Comparison of ENCODE assay signal across 12 mouse cellular contexts in the genomic region with DNA sequence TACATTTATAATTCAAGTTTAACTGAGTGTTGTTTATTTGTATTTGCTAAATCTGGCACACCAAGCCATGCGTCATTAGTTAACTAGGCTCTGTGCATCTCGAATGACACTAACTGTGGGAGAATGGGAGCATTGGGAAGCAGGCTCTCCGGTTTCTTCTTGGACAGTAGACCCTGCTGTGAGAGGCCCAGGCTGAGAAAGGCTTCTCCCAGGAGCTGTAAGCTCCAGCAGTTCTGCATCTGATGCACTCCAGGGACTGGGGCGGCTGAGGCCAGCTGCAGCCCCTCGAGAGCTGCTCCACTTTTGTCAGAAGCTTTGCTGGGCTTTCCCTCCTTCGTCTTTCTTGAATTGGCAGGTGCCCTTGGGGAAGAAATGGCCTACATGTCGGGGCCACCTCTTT. TPM values are rescaled to one million over a fixed set of nuclear protein-coding genes. Genes with fewer than 3 reads are reported as not detected.
DNase-seq lines count a peak whose midpoint lies in the region; ATAC-seq and TF ChIP-seq lines count a peak whose summit lies in the region.
"Had no signal": no experiment of that assay in that cellular context is flagged by ENCODE, and none has a peak within 500 bp of the region (broad histone marks: within the 10 kb centered on the region; RNA-seq: fewer than 3 reads in every experiment).

No protein-coding gene starts in this region.

- no peaks in the 10 kb centered on the region for H3K36me3 ChIP-seq in hindbrain, embryonic 13.5 days
- H3K36me3 ChIP-seq in hindbrain, embryonic 10.5 days = no peaks in the 10 kb centered on the region
- H3K36me3 ChIP-seq in midbrain, embryonic 15.5 days (replicated peaks) = no peaks in the 10 kb centered on the region
- no peaks in the 10 kb centered on the region for H3K36me3 ChIP-seq in midbrain, embryonic 11.5 days (ENCODE audit: control insufficient read depth, insufficient read depth, low read length)
- no peaks in the 10 kb centered on the region for H3K36me3 ChIP-seq in stomach, postnatal 0 days (ENCODE audit: control insufficient read depth, insufficient read depth, low read length)
- H3K36me3 ChIP-seq: liver, embryonic 12.5 days had no signal

- H3K9ac ChIP-seq in hindbrain, embryonic 13.5 days = no peak overlapping the region
- H3K9ac ChIP-seq in midbrain, embryonic 15.5 days = no peak overlapping the region
- no peak overlapping the region for H3K9ac ChIP-seq in midbrain, embryonic 11.5 days (ENCODE audit: low read length)
- no peak overlapping the region for H3K9ac ChIP-seq in stomach, postnatal 0 days (ENCODE audit: low read length)
- H3K9ac ChIP-seq: liver, embryonic 12.5 days had no signal

- H3K4me2 ChIP-seq in hindbrain, embryonic 13.5 days = no peak overlapping the region
- no peak overlapping the region for H3K4me2 ChIP-seq in midbrain, embryonic 15.5 days
- H3K4me2 ChIP-seq in midbrain, embryonic 11.5 days = no peak overlapping the region
- no peak overlapping the region for H3K4me2 ChIP-seq in stomach, postnatal 0 days (replicated peaks; ENCODE audit: low read depth)
- H3K4me2 ChIP-seq: liver, embryonic 12.5 days had no signal

- H3K4me1 ChIP-seq in hindbrain, embryonic 13.5 days (replicated peaks) = 0 out of 2 replicates have a peak, but pooled peaks cover 3% of the 10 kb centered on the region
- H3K4me1 ChIP-seq in hindbrain, embryonic 10.5 days (replicated peaks) = 0 out of 2 replicates have a peak, but pooled peaks cover 4% of the 10 kb centered on the region
- no peaks in the 10 kb centered on the region for H3K4me1 ChIP-seq in midbrain, embryonic 15.5 days
- no peaks in the 10 kb centered on the region; the same call in 1 of the 2 replicates for H3K4me1 ChIP-seq in midbrain, embryonic 11.5 days (ENCODE audit: control insufficient read depth, insufficient read depth, low read length)
- H3K4me1 ChIP-seq in stomach, postnatal 0 days (replicated peaks; ENCODE audit: control insufficient read depth, insufficient read depth) = no peaks in the 10 kb centered on the region

- WGBS in hindbrain, embryonic 13.5 days = 20% methylated on average over 7 of the region's 7 CpGs
- WGBS in hindbrain, embryonic 10.5 days = 28% methylated on average over 7 of the region's 7 CpGs
- WGBS in midbrain, embryonic 15.5 days = 16% methylated on average over 7 of the region's 7 CpGs
- WGBS in midbrain, embryonic 11.5 days = 24% methylated on average over 7 of the region's 7 CpGs
- 37% methylated on average over 7 of the region's 7 CpGs for WGBS in stomach, postnatal 0 days

- H3K9me3 ChIP-seq in hindbrain, embryonic 13.5 days = no peaks in the 10 kb centered on the region
- H3K9me3 ChIP-seq in hindbrain, embryonic 10.5 days = no peaks in the 10 kb centered on the region
- no peaks in the 10 kb centered on the region for H3K9me3 ChIP-seq in midbrain, embryonic 15.5 days
- no peaks in the 10 kb centered on the region for H3K9me3 ChIP-seq in midbrain, embryonic 11.5 days (ENCODE audit: control insufficient read depth, low read length)
- H3K9me3 ChIP-seq in stomach, postnatal 0 days (ENCODE audit: control insufficient read depth, low read length) = no peaks in the 10 kb centered on the region
- H3K9me3 ChIP-seq: liver, embryonic 12.5 days had no signal

- peak overlapping the region; percentile 26; the same call in 1 of the 2 replicates for H3K27ac ChIP-seq in hindbrain, embryonic 13.5 days
- no peak overlapping the region for H3K27ac ChIP-seq in hindbrain, embryonic 10.5 days
- H3K27ac ChIP-seq in midbrain, embryonic 15.5 days = 0 out of 2 replicates have a peak overlapping the region, but pooled peaks have one; percentile 16
- no peak overlapping the region for H3K27ac ChIP-seq in midbrain, embryonic 11.5 days (ENCODE audit: low read depth, low read length)
- H3K27ac ChIP-seq in stomach, postnatal 0 days (replicated peaks) = no peak overlapping the region
- H3K27ac ChIP-seq: liver, embryonic 12.5 days had no signal

- ATAC-seq in hindbrain, embryonic 13.5 days (ENCODE audit: low FRiP score) = no peak
- ATAC-seq in midbrain, embryonic 15.5 days (replicated peaks) = no peak
- no peak for ATAC-seq in midbrain, embryonic 11.5 days (ENCODE audit: low FRiP score)
- no peak for ATAC-seq in stomach, postnatal 0 days (ENCODE audit: low FRiP score, low TSS enrichment)
- ATAC-seq: liver, embryonic 12.5 days had no signal

- intact Hi-C loops in left cerebral cortex, postnatal 4 days (cut with DNase I) = no loop called here

- no peak overlapping the region for H3K4me3 ChIP-seq in hindbrain, embryonic 13.5 days
- no peak overlapping the region for H3K4me3 ChIP-seq in hindbrain, embryonic 10.5 days
- H3K4me3 ChIP-seq in midbrain, embryonic 15.5 days = no peak overlapping the region
- H3K4me3 ChIP-seq in midbrain, embryonic 11.5 days (ENCODE audit: low read depth, low read length) = no peak overlapping the region
- H3K4me3 ChIP-seq in stomach, postnatal 0 days (ENCODE audit: low read depth, low read length) = no peak overlapping the region
- H3K4me3 ChIP-seq: liver, embryonic 12.5 days; myocyte had no signal

- TF ChIP-seq CTCF in stomach, postnatal 0 days (IDR thresholded peaks at IDR 0.05; ENCODE audit: low read depth) = no peak

- no peaks in the 10 kb centered on the region for H3K27me3 ChIP-seq in hindbrain, embryonic 13.5 days
- H3K27me3 ChIP-seq in hindbrain, embryonic 10.5 days (ENCODE audit: insufficient read depth, poor library complexity, severe bottlenecking) = no peaks in the 10 kb centered on the region
- H3K27me3 ChIP-seq in midbrain, embryonic 15.5 days (replicated peaks) = no peaks in the 10 kb centered on the region
- no peaks in the 10 kb centered on the region for H3K27me3 ChIP-seq in midbrain, embryonic 11.5 days (ENCODE audit: control insufficient read depth, insufficient read depth, low read length)
- no peaks in the 10 kb centered on the region for H3K27me3 ChIP-seq in stomach, postnatal 0 days (ENCODE audit: control insufficient read depth, insufficient read depth, low read length)

- TF ChIP-seq EP300 in stomach, postnatal 0 days (optimal IDR thresholded peaks at IDR 0.05) = no peak

- peak; percentile 6 for DNase-seq in adrenal gland, postnatal 14 days
- DNase-seq in adrenal gland, postnatal 4 days (ENCODE audit: low spot score in 2 of 2) = no peak
- DNase-seq in hindbrain, embryonic 10.5 days (ENCODE audit: low spot score) = no peak
- no peak for DNase-seq in midbrain, embryonic 11.5 days (ENCODE audit: low spot score, missing footprints)
- DNase-seq in left cerebral cortex, postnatal 4 days = no peak
- DNase-seq in stomach, postnatal 0 days (ENCODE audit: low spot score) = no peak
- DNase-seq: kidney, adult 18-20 months; lung, postnatal 36 days had no signal

RNA-seq across cellular contexts. Expression of a gene that starts 7.2 kb away (rescaled TPM):
- total RNA-seq in adrenal gland, postnatal 14 days (2021) = not detected in 2 replicates
- under 1 TPM; 0.11 to 0.20 TPM for total RNA-seq in adrenal gland, postnatal 4 days (2021)
- polyA plus RNA-seq in hindbrain, embryonic 13.5 days (2015; fragmentation: Nextera tagmentation; extraction: Ambion mirVana) = 0.22 and 0.57 TPM in 2 replicates
- 0.07 and 0.16 TPM in 2 replicates for polyA plus RNA-seq in hindbrain, embryonic 10.5 days (2016; fragmentation: Nextera tagmentation; extraction: Ambion mirVana)
- 0.39 and 0.72 TPM in 2 replicates for polyA plus RNA-seq in midbrain, embryonic 15.5 days (2015; fragmentation: Nextera tagmentation; extraction: Ambion mirVana)
- 0.19 and 0.22 TPM in 2 replicates for polyA plus RNA-seq in midbrain, embryonic 11.5 days (2014; fragmentation: Nextera tagmentation; extraction: Ambion mirVana)
- total RNA-seq in left cerebral cortex, postnatal 4 days (2021) = under 1 TPM; 0.30 to 0.32 TPM
- 0.04 and 0.05 TPM in 2 replicates for polyA plus RNA-seq in stomach, postnatal 0 days (2015; fragmentation: Nextera tagmentation; extraction: Ambion mirVana)
- polyA plus RNA-seq: myocyte had no signal

RNA-seq across cellular contexts. Expression of a gene that starts 34.3 kb away (rescaled TPM):
- total RNA-seq in adrenal gland, postnatal 14 days (2021) = not detected in 2 replicates
- not detected for total RNA-seq in adrenal gland, postnatal 4 days (2021)
- polyA plus RNA-seq in hindbrain, embryonic 13.5 days (2015; fragmentation: Nextera tagmentation; extraction: Ambion mirVana) = 0.25 and 0.70 TPM in 2 replicates
- polyA plus RNA-seq in hindbrain, embryonic 10.5 days (2016; fragmentation: Nextera tagmentation; extraction: Ambion mirVana) = 0.29 and 0.47 TPM in 2 replicates
- 0.41 and 0.81 TPM in 2 replicates for polyA plus RNA-seq in midbrain, embryonic 15.5 days (2015; fragmentation: Nextera tagmentation; extraction: Ambion mirVana)
- 0.18 and 0.31 TPM in 2 replicates for polyA plus RNA-seq in midbrain, embryonic 11.5 days (2014; fragmentation: Nextera tagmentation; extraction: Ambion mirVana)
- total RNA-seq in left cerebral cortex, postnatal 4 days (2021) = under 1 TPM; 0.32 to 0.48 TPM
- 0.11 and 0.13 TPM in 2 replicates for polyA plus RNA-seq in stomach, postnatal 0 days (2015; fragmentation: Nextera tagmentation; extraction: Ambion mirVana)
- polyA plus RNA-seq: liver, embryonic 12.5 days had no signal

RNA-seq across cellular contexts. Expression of a gene that starts 55.5 kb away (rescaled TPM):
- total RNA-seq in adrenal gland, postnatal 14 days (2021) = 13.2 and 21.2 TPM in 2 replicates
- total RNA-seq in adrenal gland, postnatal 4 days (2021) = 10 to 100 TPM; 24.2 to 26.9 TPM
- 21.4 and 24.6 TPM in 2 replicates for polyA plus RNA-seq in hindbrain, embryonic 13.5 days (2015; fragmentation: Nextera tagmentation; extraction: Ambion mirVana)
- 15.9 and 19.0 TPM in 2 replicates for polyA plus RNA-seq in hindbrain, embryonic 10.5 days (2016; fragmentation: Nextera tagmentation; extraction: Ambion mirVana)
- 21.3 and 23.2 TPM in 2 replicates for polyA plus RNA-seq in midbrain, embryonic 15.5 days (2015; fragmentation: Nextera tagmentation; extraction: Ambion mirVana)
- 22.9 and 23.1 TPM in 2 replicates for polyA plus RNA-seq in midbrain, embryonic 11.5 days (2014; fragmentation: Nextera tagmentation; extraction: Ambion mirVana)
- total RNA-seq in left cerebral cortex, postnatal 4 days (2021) = 10 to 100 TPM; 19.9 to 21.8 TPM
- 10.2 and 10.4 TPM in 2 replicates for polyA plus RNA-seq in stomach, postnatal 0 days (2015; fragmentation: Nextera tagmentation; extraction: Ambion mirVana)

RNA-seq across cellular contexts. Expression of a gene that starts 56.0 kb away (rescaled TPM):
- 8.9 and 11.3 TPM in 2 replicates for total RNA-seq in adrenal gland, postnatal 14 days (2021)
- total RNA-seq in adrenal gland, postnatal 4 days (2021) = 10 to 100 TPM; 23.7 to 24.1 TPM
- 39.0 and 39.2 TPM in 2 replicates for polyA plus RNA-seq in hindbrain, embryonic 13.5 days (2015; fragmentation: Nextera tagmentation; extraction: Ambion mirVana)
- 28.4 and 32.5 TPM in 2 replicates for polyA plus RNA-seq in hindbrain, embryonic 10.5 days (2016; fragmentation: Nextera tagmentation; extraction: Ambion mirVana)
- polyA plus RNA-seq in midbrain, embryonic 15.5 days (2015; fragmentation: Nextera tagmentation; extraction: Ambion mirVana) = 33.3 and 36.3 TPM in 2 replicates
- 31.5 and 39.5 TPM in 2 replicates for polyA plus RNA-seq in midbrain, embryonic 11.5 days (2014; fragmentation: Nextera tagmentation; extraction: Ambion mirVana)
- 10 to 100 TPM; 25.8 to 27.7 TPM for total RNA-seq in left cerebral cortex, postnatal 4 days (2021)
- 15.9 and 16.3 TPM in 2 replicates for polyA plus RNA-seq in stomach, postnatal 0 days (2015; fragmentation: Nextera tagmentation; extraction: Ambion mirVana)

Comparison
In these comparisons a context has a peak if more than half of its experiments do, and no peak if none do; other contexts are left out.
1. H3K27ac ChIP-seq: peak in hindbrain, embryonic 13.5 days (single experiment) and midbrain, embryonic 15.5 days (single experiment); none in hindbrain, embryonic 10.5 days (single experiment), midbrain, embryonic 11.5 days (single experiment) and stomach, postnatal 0 days (single experiment).